Mouse (Mus musculus) stomach, embryonic 15.5 days (tissue): ENCODE results near the gene Flt3l. TPM values are rescaled to one million over a fixed set of nuclear protein-coding genes. Genes with fewer than 3 reads are reported as not detected.

Source experiments
- ATAC-seq: fragments of 200-750 bp; cut with Nextera tagmentation; 2 replicates; pipeline ENCODE4 v1.8.0; 2017; ENCODE audit warnings: low read depth, moderate number of reproducible peaks, moderate TSS enrichment; ENCODE audit not compliant: insufficient read depth, low FRiP score
- H3K27ac ChIP-seq: fragments of 300-500 bp; sonication (generic); 2 replicates; pipeline ENCODE4 v1.5.1; 2015; ENCODE audit warnings: mild to moderate bottlenecking, inconsistent platforms
- H3K27me3 ChIP-seq: fragments of 300-500 bp; sonication (generic); replicated peaks from 2 replicates; pipeline ENCODE4 v1.6.1; 2015; ENCODE audit warnings: inconsistent platforms
- H3K36me3 ChIP-seq: fragments of 300-500 bp; sonication (generic); 2 replicates; pipeline ENCODE4 v1.6.1; 2015; ENCODE audit warnings: inconsistent platforms
- H3K4me1 ChIP-seq: fragments of 300-500 bp; sonication (generic); 2 replicates; pipeline ENCODE4 v1.6.1; 2015; ENCODE audit warnings: inconsistent platforms
- H3K4me2 ChIP-seq: fragments of 300-500 bp; sonication (generic); 2 replicates; pipeline ENCODE4 v1.6.1; 2015; ENCODE audit warnings: mild to moderate bottlenecking, inconsistent platforms
- H3K4me3 ChIP-seq: fragments of 300-500 bp; sonication (generic); replicated peaks from 2 replicates; pipeline ENCODE4 v1.5.1; 2015; ENCODE audit warnings: inconsistent platforms
- H3K9ac ChIP-seq: fragments of 300-500 bp; sonication (generic); 2 replicates; pipeline ENCODE4 v1.6.1; 2015; ENCODE audit warnings: inconsistent platforms
- H3K9me3 ChIP-seq: fragments of 300-500 bp; sonication (generic); 2 replicates; pipeline ENCODE4 v1.6.1; 2016; ENCODE audit warnings: inconsistent platforms
- WGBS: fragments of 180-500 bp; shearing (Covaris S2); methylation state at CpG from one replicate; pipeline ENCODE4 v1.1.7; 2015; 5-methylcytosine and 5-hydroxymethylcytosine counted together
- polyA plus RNA-seq: library from polyadenylated mRNA; unstranded; fragments of >200 nt; fragmentation: Nextera tagmentation; extraction: Ambion mirVana; gene quantifications from 2 replicates; pipeline ENCODE4 v1.2.1, GENCODE M21; 2015

Flt3l gene
- polyA plus RNA-seq, 1 experiment from 2014 or later = 2.2 TPM

DNA sequence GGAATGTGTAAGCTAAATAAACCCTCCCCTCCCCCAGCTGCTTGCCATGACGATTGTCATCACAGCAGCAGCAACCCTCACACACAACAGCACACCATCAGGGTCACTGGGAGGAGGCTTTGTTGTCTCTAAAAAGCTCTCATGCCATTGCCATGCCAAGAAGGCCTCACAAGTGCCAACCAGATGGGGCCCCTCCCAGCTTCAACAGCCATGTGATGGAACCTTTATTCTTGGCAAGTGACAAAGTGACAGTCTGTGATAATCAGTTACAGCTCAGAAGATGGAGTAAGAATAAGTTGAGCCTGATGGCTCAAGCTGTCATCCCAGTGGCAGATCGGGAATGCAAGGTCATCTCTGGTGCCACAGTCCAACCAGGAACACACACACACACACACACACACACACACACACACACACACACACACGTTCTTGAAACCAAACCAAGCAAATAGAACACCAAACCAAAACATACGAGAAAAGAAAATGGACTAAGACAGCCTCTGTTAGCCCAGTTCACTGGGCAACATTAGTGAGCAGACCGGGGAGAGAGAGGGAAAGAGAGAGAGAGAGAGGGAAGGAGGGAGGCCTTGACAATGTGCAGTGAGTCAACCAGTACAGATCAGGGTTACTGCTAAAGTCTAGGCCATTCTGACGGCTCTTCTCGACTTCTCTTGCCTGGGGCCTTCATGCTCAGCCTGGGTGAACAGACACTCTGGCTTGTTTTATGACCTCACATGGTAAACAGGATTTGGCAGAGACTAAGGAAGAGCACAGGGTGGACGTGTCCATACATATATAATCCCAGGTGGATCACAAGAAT lies 3.9 kb upstream of the Flt3l start:
- no peaks in the 10 kb centered on the region for H3K4me1 ChIP-seq
- no peak overlapping the region for H3K27ac ChIP-seq
- WGBS = 69% methylated on average over 8 of the region's 8 CpGs
- 0 out of 2 replicates have a peak, but pooled peaks cover 25% of the 10 kb centered on the region for H3K36me3 ChIP-seq
- no peak overlapping the region for H3K9ac ChIP-seq
- no peaks in the 10 kb centered on the region for H3K9me3 ChIP-seq
- no peak for ATAC-seq
- no peak overlapping the region for H3K4me2 ChIP-seq
- no peak overlapping the region for H3K4me3 ChIP-seq
- H3K27me3 ChIP-seq = no peaks in the 10 kb centered on the region

DNA sequence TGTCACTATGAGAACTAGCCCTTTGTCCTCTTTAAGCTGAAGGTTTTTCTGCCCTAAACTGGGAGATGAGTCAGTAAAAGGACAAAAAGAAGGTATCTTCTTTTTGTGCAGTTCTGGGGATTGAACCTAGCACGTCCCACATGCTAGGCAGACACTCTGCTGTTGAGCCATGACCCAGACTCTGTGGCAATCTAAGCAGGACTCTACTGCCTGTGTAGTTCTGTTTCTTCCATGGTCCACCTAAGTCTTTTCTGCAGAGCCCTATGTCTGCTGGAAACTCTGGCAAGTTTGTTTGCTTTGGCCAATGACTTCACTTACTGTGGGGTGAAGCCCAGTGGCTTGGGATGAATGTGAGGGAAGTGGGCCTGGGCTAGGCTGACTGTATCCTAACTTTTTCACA lies 2.2 kb upstream of the Flt3l start:
- no peak overlapping the region for H3K4me2 ChIP-seq
- 92% methylated on average over 1 of the region's 1 CpGs for WGBS
- no peaks in the 10 kb centered on the region for H3K9me3 ChIP-seq
- no peaks in the 10 kb centered on the region for H3K27me3 ChIP-seq
- no peak overlapping the region for H3K9ac ChIP-seq
- H3K4me3 ChIP-seq = no peak overlapping the region
- 0 out of 2 replicates have a peak, but pooled peaks cover 17% of the 10 kb centered on the region for H3K36me3 ChIP-seq
- peaks cover 6% of the 10 kb centered on the region for H3K4me1 ChIP-seq
- no peak for ATAC-seq
- no peak overlapping the region for H3K27ac ChIP-seq

DNA sequence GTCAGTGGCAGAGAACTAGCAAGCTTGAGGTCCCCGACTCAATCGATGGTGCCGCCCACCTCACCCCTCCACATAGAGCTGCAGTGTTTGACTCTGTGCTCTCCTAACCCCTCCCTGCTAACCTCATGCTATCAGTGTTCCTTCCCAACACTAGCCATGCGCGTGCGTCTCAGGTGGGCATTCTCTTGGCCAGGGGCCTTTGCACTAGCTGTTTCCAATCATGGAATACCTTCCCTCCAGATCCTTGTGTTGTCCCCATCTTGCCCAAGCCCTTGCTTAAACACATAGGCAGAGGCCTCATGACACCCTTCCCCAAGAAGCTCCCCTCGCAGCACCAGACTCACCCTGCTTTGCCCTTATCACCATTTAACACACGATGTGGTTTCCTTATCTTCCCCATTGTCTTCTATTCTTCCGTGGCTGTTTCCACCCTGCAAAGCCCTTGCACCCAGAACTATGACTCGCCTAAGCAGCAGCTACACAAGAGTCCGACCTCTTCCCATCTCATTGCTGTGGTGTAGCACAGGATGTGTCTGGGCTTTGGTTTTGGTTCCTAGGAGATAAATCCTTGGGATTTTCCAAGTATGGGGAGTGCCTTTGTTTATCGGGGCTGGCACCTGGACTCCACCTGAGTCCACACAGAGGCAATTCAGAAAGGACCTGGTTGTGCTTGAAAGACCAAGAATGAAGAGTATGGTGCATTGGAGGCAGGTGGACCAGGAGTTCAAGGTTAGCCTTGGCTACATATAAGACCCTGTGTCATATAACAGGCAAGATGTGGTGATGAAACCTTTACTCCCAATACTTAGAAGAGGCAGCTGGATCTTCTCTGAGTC lies 1.2 kb upstream of the Flt3l start:
- Histone ChIP-seq H3K36me3 (0 out of 2 replicates have a peak, but pooled peaks cover 8% of the 10 kb centered on the region), H3K4me2 (no peak overlapping the region), H3K4me3 (no peak overlapping the region), H3K27ac (no peak overlapping the region), H3K27me3 (no peaks in the 10 kb centered on the region), H3K4me1 (peaks cover 6% of the 10 kb centered on the region), H3K9me3 (no peaks in the 10 kb centered on the region), H3K9ac (no peak overlapping the region)
- 64% methylated on average over 12 of the region's 12 CpGs for WGBS
- no peak for ATAC-seq

DNA sequence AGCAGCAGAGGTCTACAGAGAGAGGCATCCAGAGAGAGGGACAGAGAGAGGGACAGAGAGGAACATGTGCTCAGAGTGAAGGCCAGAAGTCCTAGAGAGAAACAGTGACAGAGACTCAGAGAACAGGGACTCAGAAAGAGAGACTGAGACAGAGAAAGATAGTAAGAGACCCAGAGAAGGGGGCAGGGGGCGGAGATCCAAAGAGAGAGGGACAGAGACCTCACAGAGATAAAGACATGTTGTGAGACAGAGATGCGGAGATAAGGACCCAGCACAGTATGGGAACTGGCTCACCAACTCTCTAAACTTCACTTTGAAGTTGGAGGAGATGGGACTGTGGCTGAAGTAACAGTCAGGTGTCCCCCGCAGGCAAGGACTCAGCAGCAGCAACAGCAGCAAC lies 862 bp downstream of the Flt3l start:
- no peaks in the 10 kb centered on the region for H3K9me3 ChIP-seq
- H3K4me2 ChIP-seq = peak overlapping the region; percentile 67
- 0 out of 2 replicates have a peak overlapping the region, but pooled peaks have one; percentile 40 for H3K9ac ChIP-seq
- ATAC-seq = no peak
- H3K36me3 ChIP-seq = no peaks in the 10 kb centered on the region
- H3K4me3 ChIP-seq = peak overlapping the region; percentile 68
- 80% methylated on average over 3 of the region's 3 CpGs for WGBS
- H3K27me3 ChIP-seq = no peaks in the 10 kb centered on the region
- no peak overlapping the region for H3K27ac ChIP-seq
- H3K4me1 ChIP-seq = peaks cover 6% of the 10 kb centered on the region

DNA sequence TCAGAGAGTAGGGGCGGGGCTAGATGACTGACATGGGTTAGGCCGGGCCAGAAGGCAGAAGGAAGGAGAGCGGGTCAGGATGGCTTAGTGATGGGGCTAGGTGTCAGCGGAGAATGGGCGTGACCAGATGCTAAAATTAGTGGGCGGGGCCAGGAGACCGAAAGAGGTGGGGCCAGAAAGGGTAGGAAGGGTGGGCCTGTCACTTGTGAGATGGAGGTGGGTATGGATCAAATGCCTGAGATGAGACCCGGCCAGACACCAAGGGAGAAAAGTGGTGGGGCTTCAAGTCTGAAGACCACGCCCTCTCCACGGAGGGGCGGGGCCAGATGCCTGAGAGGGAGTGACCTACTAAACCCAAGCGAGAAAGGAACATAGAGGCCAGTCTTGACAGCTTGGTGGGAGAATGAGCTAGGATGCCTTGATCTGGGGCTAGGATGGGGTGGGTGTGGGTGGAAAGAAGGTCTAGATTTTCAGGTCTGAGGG lies 1.6 kb downstream of the Flt3l start:
- no peak overlapping the region for H3K9ac ChIP-seq
- no peaks in the 10 kb centered on the region for H3K36me3 ChIP-seq
- H3K27ac ChIP-seq = no peak overlapping the region
- no peaks in the 10 kb centered on the region for H3K9me3 ChIP-seq
- 0 out of 2 replicates have a peak, but pooled peaks have one; percentile 23 for ATAC-seq
- 11% methylated on average over 12 of the region's 12 CpGs for WGBS
- no peaks in the 10 kb centered on the region for H3K27me3 ChIP-seq
- H3K4me2 ChIP-seq = peak overlapping the region; percentile 23
- peaks cover 11% of the 10 kb centered on the region for H3K4me1 ChIP-seq
- no peak overlapping the region; the same call in 1 of the 2 replicates for H3K4me3 ChIP-seq

DNA sequence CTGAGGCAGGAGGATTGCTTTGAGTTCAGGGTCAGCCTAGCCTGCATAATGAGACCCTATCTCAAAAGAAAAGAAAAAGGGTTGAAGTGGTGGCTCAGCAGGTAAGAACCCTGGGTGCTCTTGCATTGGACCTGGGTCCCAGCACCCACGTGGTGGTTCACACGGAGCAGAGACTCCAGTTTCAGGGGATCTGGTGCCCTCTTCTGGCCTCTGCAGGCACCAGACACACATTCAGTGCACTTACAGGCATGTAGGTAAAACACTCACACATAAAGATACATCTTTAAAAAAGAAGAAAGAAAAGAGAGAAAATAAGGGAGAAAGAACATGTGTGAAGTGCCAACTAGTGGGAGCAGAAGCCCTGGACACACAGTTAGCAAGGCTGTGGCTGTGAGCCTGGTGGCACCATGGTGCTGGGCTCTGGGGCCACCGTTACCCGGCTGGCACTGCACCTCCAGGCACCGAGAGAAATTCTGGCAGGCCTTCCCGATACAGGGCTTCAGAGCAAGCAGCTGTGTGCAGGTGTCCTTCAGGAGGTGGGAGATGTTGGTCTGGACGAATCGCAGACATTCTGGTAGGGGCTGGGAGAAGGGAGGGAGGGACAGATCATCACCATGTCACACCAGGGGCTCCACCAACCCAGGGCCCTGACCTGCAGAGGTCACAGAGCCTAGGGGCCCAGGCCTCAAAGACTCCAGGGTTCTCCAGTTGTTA lies 2.6 kb downstream of the Flt3l start:
- no peak overlapping the region for H3K9ac ChIP-seq
- H3K36me3 ChIP-seq = no peaks in the 10 kb centered on the region
- H3K27ac ChIP-seq = no peak overlapping the region
- no peak for ATAC-seq
- peaks cover 16% of the 10 kb centered on the region for H3K4me1 ChIP-seq
- WGBS = 73% methylated on average over 8 of the region's 8 CpGs
- no peaks in the 10 kb centered on the region for H3K27me3 ChIP-seq
- H3K9me3 ChIP-seq = no peaks in the 10 kb centered on the region
- no peak overlapping the region for H3K4me2 ChIP-seq
- H3K4me3 ChIP-seq = no peak overlapping the region

DNA sequence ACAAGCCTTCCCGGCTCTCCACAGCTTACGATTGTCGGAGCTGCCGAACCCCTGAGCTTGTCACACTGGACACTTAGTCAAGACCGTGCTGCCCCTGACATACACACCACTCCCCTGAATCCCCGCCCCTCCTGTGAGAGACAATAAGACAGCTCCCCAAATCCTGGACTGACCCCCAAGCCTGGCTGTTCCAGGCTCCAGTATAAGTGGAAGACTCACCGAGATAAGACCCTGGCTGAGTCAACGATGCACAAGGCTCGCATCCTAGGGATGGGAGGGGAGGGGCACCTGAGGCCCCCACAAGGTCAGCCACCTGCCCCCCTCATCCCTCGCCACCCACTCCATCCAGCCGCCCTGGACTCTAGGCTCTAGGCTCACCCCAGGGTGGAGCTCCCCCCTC lies 4.4 kb downstream of the Flt3l start:
- Histone ChIP-seq H3K9ac (no peak overlapping the region), H3K36me3 (peaks cover 4% of the 10 kb centered on the region), H3K4me1 (peaks cover 24% of the 10 kb centered on the region), H3K4me2 (no peak overlapping the region), H3K27ac (no peak overlapping the region), H3K4me3 (no peak overlapping the region), H3K27me3 (no peaks in the 10 kb centered on the region), H3K9me3 (no peaks in the 10 kb centered on the region)
- no peak for ATAC-seq
- WGBS = 76% methylated on average over 11 of the region's 11 CpGs

DNA sequence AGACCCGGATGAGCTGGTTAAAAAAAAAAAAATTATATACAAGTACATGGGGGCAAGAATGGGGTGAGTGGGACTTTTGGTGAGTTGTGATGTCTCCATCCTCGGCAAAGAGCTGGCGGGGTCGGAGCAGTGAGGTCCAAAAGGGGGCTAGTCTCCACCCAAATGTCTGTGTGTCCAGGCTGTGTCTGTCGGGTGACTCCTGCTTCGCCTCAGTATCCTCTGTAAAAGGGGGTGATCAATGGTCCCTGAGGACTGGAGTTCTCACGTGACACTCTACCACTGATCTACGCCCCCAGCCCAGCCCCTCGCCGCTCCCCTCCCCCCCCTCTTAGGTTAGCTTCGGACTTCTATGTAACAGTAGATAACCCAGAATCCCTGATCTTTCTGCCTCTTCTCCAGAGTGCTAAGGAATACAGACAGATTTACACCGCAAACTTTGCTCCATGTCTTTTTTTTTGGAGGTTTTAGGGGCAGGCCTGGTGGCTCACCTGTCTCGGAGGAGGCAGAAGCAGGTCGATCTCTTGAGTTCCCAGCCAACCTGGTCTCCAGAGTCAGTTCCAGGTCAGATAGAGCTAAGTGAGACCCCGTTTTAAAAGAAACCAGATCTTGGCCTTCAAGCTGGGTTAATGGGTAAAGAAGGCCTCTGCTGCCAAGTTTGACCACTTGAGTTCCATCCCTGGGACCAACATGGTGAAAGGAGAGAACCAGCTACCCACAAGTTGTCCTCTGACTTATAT lies 6.3 kb downstream of the Flt3l start:
- ATAC-seq = no peak
- Histone ChIP-seq H3K4me2 (peak overlapping the region; percentile 75), H3K9me3 (no peaks in the 10 kb centered on the region), H3K4me3 (peak overlapping the region; percentile 74; the same call in 1 of the 2 replicates), H3K4me1 (peaks cover 42% of the 10 kb centered on the region), H3K36me3 (peaks cover 23% of the 10 kb centered on the region), H3K9ac (peak overlapping the region; percentile 62; the same call in 1 of the 2 replicates), H3K27me3 (no peaks in the 10 kb centered on the region), H3K27ac (peak overlapping the region; percentile 83)
- WGBS = 54% methylated on average over 15 of the region's 15 CpGs

DNA sequence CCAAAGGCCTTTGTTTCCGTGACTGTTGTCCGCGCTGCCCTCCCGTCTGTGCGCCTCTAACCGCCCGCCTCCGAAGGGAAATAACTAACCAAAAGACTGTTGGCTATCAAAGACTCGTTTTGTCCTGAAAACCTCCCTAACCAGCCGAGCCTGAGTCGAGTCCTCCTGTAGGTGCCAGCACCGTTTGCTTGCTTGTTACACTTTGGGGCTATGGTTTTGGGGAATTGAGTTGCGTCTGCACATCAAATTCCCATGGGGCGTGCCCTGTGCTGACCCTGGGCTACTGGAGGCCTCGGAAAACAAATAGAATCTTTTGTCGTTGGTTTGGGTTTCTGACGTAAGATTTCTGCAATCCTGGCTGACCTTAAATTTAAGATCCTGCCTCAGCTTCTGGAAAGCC lies 6.9 kb downstream of the Flt3l start:
- 2% methylated on average over 17 of the region's 17 CpGs for WGBS
- Histone ChIP-seq H3K9me3 (no peaks in the 10 kb centered on the region), H3K36me3 (peaks cover 26% of the 10 kb centered on the region), H3K4me1 (peaks cover 36% of the 10 kb centered on the region), H3K4me2 (peak overlapping the region; percentile 75), H3K27me3 (no peaks in the 10 kb centered on the region), H3K4me3 (peak overlapping the region; percentile 74), H3K27ac (peak overlapping the region; percentile 83), H3K9ac (peak overlapping the region; percentile 62)
- peak; percentile 1; the same call in 1 of the 2 replicates for ATAC-seq

DNA sequence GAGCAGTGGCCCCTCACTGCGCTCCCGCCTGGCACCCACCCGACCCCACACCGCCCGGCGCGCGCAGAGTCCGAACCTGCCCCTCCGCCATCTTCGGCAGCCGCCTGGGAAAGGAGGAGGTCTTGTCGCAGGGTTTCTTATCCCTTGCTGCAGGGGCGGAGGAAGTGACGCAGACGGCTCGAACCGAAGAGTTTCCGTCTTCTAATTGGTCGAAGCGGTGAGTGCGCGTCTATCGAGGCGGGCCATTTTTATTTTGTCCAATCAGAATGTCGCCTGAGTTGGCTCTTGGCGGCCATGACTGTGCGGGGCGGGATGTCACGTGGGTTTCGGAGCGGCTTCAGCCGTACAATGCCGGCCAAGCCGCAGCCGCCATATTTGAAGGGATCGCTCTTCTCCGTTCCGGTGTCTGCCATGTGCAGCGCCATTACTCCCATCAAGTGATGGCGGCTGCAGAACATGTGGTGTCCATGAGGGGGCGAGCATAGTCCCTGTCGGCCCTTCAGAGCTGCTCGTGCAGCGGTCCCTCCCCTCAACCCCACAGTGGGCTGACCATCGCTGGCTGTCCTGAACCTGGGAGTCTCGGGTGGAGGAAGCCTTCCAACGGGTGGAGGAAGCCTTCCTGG lies 7.5 kb downstream of the Flt3l start, which contains the start of gene Rpl13a:
TSS of gene Rpl13a (minus strand) at position 138 of the 623 bp plus-strand sequence.
- Histone ChIP-seq H3K36me3 (peaks cover 26% of the 10 kb centered on the region), H3K4me2 (peak within 1 kb of the TSS; percentile 77), H3K9ac (peak within 1 kb of the TSS; percentile 94), H3K27me3 (no peaks in the 10 kb centered on the region), H3K9me3 (no peaks in the 10 kb centered on the region), H3K4me3 (peak within 1 kb of the TSS; percentile 74), H3K4me1 (peaks cover 36% of the 10 kb centered on the region), H3K27ac (peak within 1 kb of the TSS; percentile 90)
- ATAC-seq = peak; percentile 92
- under 1% methylated on average over 48 of the region's 48 CpGs for WGBS
